In genomic region chr5:125340547-125341262, GRCm38 (mm10) we compare ENCODE assay signal across 8 mouse cellular contexts. TPM values are rescaled to one million over a fixed set of nuclear protein-coding genes. Genes with fewer than 3 reads are reported as not detected.
DNase-seq lines count a peak whose midpoint lies in the region; ATAC-seq and TF ChIP-seq lines count a peak whose summit lies in the region.

Scarb1 (minus strand) TSS chr5:125341094.

- peak; percentile 63 for DNase-seq in cerebellum, adult 11 months
- DNase-seq in heart, adult 18-20 months, result peak; percentile 90 to 91
- DNase-seq in kidney, adult 2 months, result peak; percentile 91
- peak; percentile 91 for DNase-seq in limb, embryonic 11.5 days (ENCODE audit: low spot score)

- H3K27ac ChIP-seq in embryonic facial prominence, embryonic 13.5 days, result peak within 1 kb of the TSS; percentile 34
- peak within 1 kb of the TSS; percentile 2 for H3K27ac ChIP-seq in kidney, adult 2 months (ENCODE audit: insufficient read depth, low read depth, low read length)
- no peak within 1 kb of the TSS for H3K27ac ChIP-seq in limb, embryonic 11.5 days (replicated peaks; ENCODE audit: low read depth, low read length)
- no peak within 1 kb of the TSS for H3K27ac ChIP-seq in midbrain, embryonic 13.5 days
- H3K27ac ChIP-seq in small intestine, adult 2 months (ENCODE audit: insufficient read depth, low read depth, low read length), result peak within 1 kb of the TSS; percentile 12

- no peak for ATAC-seq in cerebellum, adult (ENCODE audit: insufficient number of reproducible peaks, low FRiP score, low TSS enrichment)
- ATAC-seq in embryonic facial prominence, embryonic 13.5 days (ENCODE audit: insufficient number of reproducible peaks, insufficient read depth, low FRiP score, low TSS enrichment, low read depth), result peak; percentile 68
- peak; percentile 83 for ATAC-seq in limb, embryonic 11.5 days (ENCODE audit: insufficient number of reproducible peaks, low FRiP score, low TSS enrichment, low read depth)
- ATAC-seq in midbrain, embryonic 13.5 days, result peak; percentile 80

- H3K9me3 ChIP-seq in embryonic facial prominence, embryonic 13.5 days, result no peaks in the 10 kb centered on the region
- H3K9me3 ChIP-seq in limb, embryonic 11.5 days (ENCODE audit: control insufficient read depth, low read length), result no peaks in the 10 kb centered on the region
- H3K9me3 ChIP-seq in midbrain, embryonic 13.5 days, result no peaks in the 10 kb centered on the region

- peak within 1 kb of the TSS; percentile 77 for H3K9ac ChIP-seq in embryonic facial prominence, embryonic 13.5 days
- peak within 1 kb of the TSS; percentile 62 for H3K9ac ChIP-seq in limb, embryonic 11.5 days (ENCODE audit: low read length)
- peak within 1 kb of the TSS; percentile 70 for H3K9ac ChIP-seq in midbrain, embryonic 13.5 days (replicated peaks)

- WGBS in embryonic facial prominence, embryonic 13.5 days, result under 1% methylated on average over 42 of the region's 42 CpGs
- 1% methylated on average over 42 of the region's 42 CpGs for WGBS in kidney, adult 2 months
- WGBS in limb, embryonic 11.5 days, result under 1% methylated on average over 42 of the region's 42 CpGs
- 0% methylated on average over 35 of the region's 42 CpGs for WGBS in midbrain, embryonic 13.5 days
- WGBS in small intestine, adult 2 months, result under 1% methylated on average over 42 of the region's 42 CpGs

- peak; percentile 24 for TF ChIP-seq POLR2A in kidney, adult 2 months (IDR thresholded peaks at IDR 0.05; ENCODE audit: low read depth, low read length)
- 0 out of 2 replicates have a peak, but pooled peaks have one; percentile 16 for TF ChIP-seq POLR2A in small intestine, adult 2 months (IDR thresholded peaks at IDR 0.05; ENCODE audit: low read depth, low read length)

- 0 out of 2 replicates have a peak, but pooled peaks have one; percentile 13 for TF ChIP-seq CTCF in kidney, adult 2 months (conservative IDR thresholded peaks at IDR 0.05; ENCODE audit: insufficient read depth, insufficient read length, low read depth, low read length)
- no peak for TF ChIP-seq CTCF in small intestine, adult 2 months (IDR thresholded peaks at IDR 0.05; ENCODE audit: extremely low read depth, insufficient read length, insufficient replicate concordance, low read depth, low read length)

- no peaks in the 10 kb centered on the region for H3K27me3 ChIP-seq in embryonic facial prominence, embryonic 13.5 days
- no peaks in the 10 kb centered on the region for H3K27me3 ChIP-seq in kidney, adult 2 months (replicated peaks; ENCODE audit: control insufficient read depth, insufficient read depth, low read length)
- H3K27me3 ChIP-seq in limb, embryonic 11.5 days (ENCODE audit: control insufficient read depth, insufficient read depth, low read length), result no peaks in the 10 kb centered on the region
- peaks cover 21% of the 10 kb centered on the region for H3K27me3 ChIP-seq in midbrain, embryonic 13.5 days
- peaks cover 19% of the 10 kb centered on the region for H3K27me3 ChIP-seq in small intestine, adult 2 months (ENCODE audit: control insufficient read depth, insufficient read depth, low read length)

- peaks cover 25% of the 10 kb centered on the region for H3K4me1 ChIP-seq in embryonic facial prominence, embryonic 13.5 days
- no peaks in the 10 kb centered on the region for H3K4me1 ChIP-seq in kidney, adult 2 months (ENCODE audit: control insufficient read depth, insufficient read depth, low read length)
- H3K4me1 ChIP-seq in limb, embryonic 11.5 days (ENCODE audit: control insufficient read depth, insufficient read depth, low read length), result peaks cover 11% of the 10 kb centered on the region; the same call in 1 of the 2 replicates
- peaks cover 33% of the 10 kb centered on the region for H3K4me1 ChIP-seq in midbrain, embryonic 13.5 days (replicated peaks)
- peaks cover 11% of the 10 kb centered on the region for H3K4me1 ChIP-seq in small intestine, adult 2 months (ENCODE audit: control insufficient read depth, insufficient read depth, insufficient read length, low read length)

- H3K4me3 ChIP-seq in embryonic facial prominence, embryonic 13.5 days, result peak within 1 kb of the TSS; percentile 66
- H3K4me3 ChIP-seq in kidney, adult 2 months (ENCODE audit: insufficient read depth, low read depth, low read length), result peak within 1 kb of the TSS; percentile 96
- H3K4me3 ChIP-seq in limb, embryonic 11.5 days (ENCODE audit: low read depth, low read length), result peak within 1 kb of the TSS; percentile 67
- peak within 1 kb of the TSS; percentile 69 for H3K4me3 ChIP-seq in midbrain, embryonic 13.5 days (replicated peaks)
- H3K4me3 ChIP-seq in small intestine, adult 2 months (ENCODE audit: low read depth, low read length), result peak within 1 kb of the TSS; percentile 82

- H3K4me2 ChIP-seq in embryonic facial prominence, embryonic 13.5 days, result peak within 1 kb of the TSS; percentile 98
- H3K4me2 ChIP-seq in limb, embryonic 11.5 days (ENCODE audit: low read depth, severe bottlenecking), result peak within 1 kb of the TSS; percentile 97
- H3K4me2 ChIP-seq in midbrain, embryonic 13.5 days (replicated peaks), result peak within 1 kb of the TSS; percentile 94

- H3K36me3 ChIP-seq in embryonic facial prominence, embryonic 13.5 days, result no peaks in the 10 kb centered on the region
- no peaks in the 10 kb centered on the region for H3K36me3 ChIP-seq in kidney, adult 2 months (ENCODE audit: control insufficient read depth, insufficient read depth, low read length)
- H3K36me3 ChIP-seq in limb, embryonic 11.5 days (ENCODE audit: control insufficient read depth, insufficient read depth, low read length), result no peaks in the 10 kb centered on the region
- H3K36me3 ChIP-seq in midbrain, embryonic 13.5 days, result no peaks in the 10 kb centered on the region
- H3K36me3 ChIP-seq in small intestine, adult 2 months (ENCODE audit: control insufficient read depth, insufficient read depth, low read length), result no peaks in the 10 kb centered on the region

RNA-seq across cellular contexts. Expression of gene Scarb1, which starts in this region (rescaled TPM):
- polyA plus RNA-seq in embryonic facial prominence, embryonic 13.5 days (2015; fragmentation: Nextera tagmentation; extraction: Ambion mirVana), result 53.9 and 55.6 TPM in 2 replicates
- 10 to 100 TPM; 26.6 to 34.7 TPM for total RNA-seq in heart, adult 18-20 months (2021)
- 35.5 and 42.8 TPM in 2 replicates for polyA plus RNA-seq in kidney, adult 2 months (2012; rRNA removed)
- polyA plus RNA-seq in limb, embryonic 11.5 days (2014; fragmentation: Nextera tagmentation; extraction: Ambion mirVana), result 27.7 and 30.3 TPM in 2 replicates
- polyA plus RNA-seq in midbrain, embryonic 13.5 days (2015; fragmentation: Nextera tagmentation; extraction: Ambion mirVana), result 22.1 and 22.8 TPM in 2 replicates
- polyA plus RNA-seq in small intestine, adult 2 months (2012; rRNA removed), result 19.4 and 70.2 TPM in 2 replicates

Comparison
In these comparisons a context has a peak if more than half of its experiments do, and no peak if none do; other contexts are left out.
1. H3K27ac ChIP-seq: peak in embryonic facial prominence, embryonic 13.5 days (single experiment), kidney, adult 2 months (single experiment) and small intestine, adult 2 months (single experiment); none in limb, embryonic 11.5 days (single experiment) and midbrain, embryonic 13.5 days (single experiment).
2. Peak in every context shown above with its lines, with median percentiles within 50 percentile points of each other: DNase-seq, H3K4me2 ChIP-seq, H3K4me3 ChIP-seq and H3K9ac ChIP-seq.